Mouse (Mus musculus) forebrain, postnatal 0 days (tissue): ENCODE measurements around the gene Krt84. TPM values are rescaled to one million over a fixed set of nuclear protein-coding genes. Genes with fewer than 3 reads are reported as not detected.

Experiments used
- ATAC-seq: fragments of 200-750 bp; cut with Nextera tagmentation; 2 replicates; pipeline ENCODE4 v1.8.0; 2017; ENCODE audit warnings: mild to moderate bottlenecking, moderate library complexity
- DNase-seq: peaks from one replicate; pipeline ENCODE4 v3.0.0-alpha.2; 2015
- H3K27ac ChIP-seq: fragments of 300-500 bp; sonication (generic); 2 replicates; pipeline ENCODE4 v1.5.1; 2014; ENCODE audit warnings: low read depth, mild to moderate bottlenecking, antibody characterized with exemption, low read length, moderate library complexity, mixed read lengths
- H3K27me3 ChIP-seq: fragments of 300-500 bp; sonication (generic); 2 replicates; pipeline ENCODE4 v1.6.1; 2014; ENCODE audit warnings: mild to moderate bottlenecking, low read length, mixed read lengths; ENCODE audit not compliant: insufficient read depth
- H3K36me3 ChIP-seq: fragments of 300-500 bp; sonication (generic); 2 replicates; pipeline ENCODE4 v1.6.1; 2014; ENCODE audit warnings: mild to moderate bottlenecking, moderate library complexity; ENCODE audit not compliant: insufficient read depth
- H3K4me1 ChIP-seq: fragments of 300-500 bp; sonication (generic); 2 replicates; pipeline ENCODE4 v1.6.1; 2014; ENCODE audit warnings: antibody characterized with exemption; ENCODE audit not compliant: insufficient read depth
- H3K4me2 ChIP-seq: fragments of 300-500 bp; sonication (generic); 2 replicates; pipeline ENCODE4 v1.6.1; 2014; ENCODE audit warnings: low read depth, mild to moderate bottlenecking, moderate library complexity
- H3K4me3 ChIP-seq: fragments of 300-500 bp; sonication (generic); 2 replicates; pipeline ENCODE4 v1.5.1; 2014; ENCODE audit warnings: low read depth, low read length, mixed read lengths
- H3K9ac ChIP-seq: fragments of 300-500 bp; sonication (generic); 2 replicates; pipeline ENCODE4 v1.6.1; 2014; ENCODE audit warnings: mild to moderate bottlenecking
- H3K9me3 ChIP-seq: fragments of 300-500 bp; sonication (generic); 2 replicates; pipeline ENCODE4 v1.6.1; 2016; ENCODE audit warnings: low read length
- CTCF ChIP-seq: sonication (generic); IDR thresholded peaks from 2 replicates; pipeline ENCODE4 v1.5.1; 2016; ENCODE audit warnings: antibody characterized with exemption, control low read depth, low read depth
- WGBS: fragments of 180-500 bp; shearing (Covaris S2); extraction: QIAGEN DNeasy Blood & Tissue Kit; methylation state at CpG from one replicate; pipeline ENCODE4 v1.1.7; 2014; 5-methylcytosine and 5-hydroxymethylcytosine counted together
- microRNA-seq, 2 experiments: library from miRNA; unstranded; fragments of <30 nt; microRNA quantifications; one replicate each; pipeline ENCODE4; 2016
- polyA plus RNA-seq: library from polyadenylated mRNA; unstranded; fragments of >200 nt; fragmentation: Nextera tagmentation; extraction: Ambion mirVana; gene quantifications from 2 replicates; pipeline ENCODE4 v1.2.1, GENCODE M21; 2015
- total RNA-seq: library from RNA; depleted of rRNA; stranded (reverse); fragments of >200 nt; gene quantifications from 2 replicates; pipeline ENCODE4 v1.2.3, GENCODE M21; 2014; rRNA removed

Gene Krt84
- total and polyA plus RNA-seq, 2 experiments from 2014 or later, result not detected

GRCm38 (mm10) chr15:101484939-101485338, 47.7 kb downstream of the Krt84 start:
- WGBS, result 88% methylated on average over 1 of the region's 1 CpGs
- Histone ChIP-seq H3K9ac (no peak overlapping the region), H3K9me3 (no peaks in the 10 kb centered on the region), H3K36me3 (no peaks in the 10 kb centered on the region), H3K4me1 (no peaks in the 10 kb centered on the region), H3K4me2 (no peak overlapping the region), H3K27ac (no peak overlapping the region), H3K27me3 (no peaks in the 10 kb centered on the region), H3K4me3 (no peak overlapping the region)
- ATAC-seq, result no peak
- no peak for TF ChIP-seq CTCF
- no peak for DNase-seq

DNA sequence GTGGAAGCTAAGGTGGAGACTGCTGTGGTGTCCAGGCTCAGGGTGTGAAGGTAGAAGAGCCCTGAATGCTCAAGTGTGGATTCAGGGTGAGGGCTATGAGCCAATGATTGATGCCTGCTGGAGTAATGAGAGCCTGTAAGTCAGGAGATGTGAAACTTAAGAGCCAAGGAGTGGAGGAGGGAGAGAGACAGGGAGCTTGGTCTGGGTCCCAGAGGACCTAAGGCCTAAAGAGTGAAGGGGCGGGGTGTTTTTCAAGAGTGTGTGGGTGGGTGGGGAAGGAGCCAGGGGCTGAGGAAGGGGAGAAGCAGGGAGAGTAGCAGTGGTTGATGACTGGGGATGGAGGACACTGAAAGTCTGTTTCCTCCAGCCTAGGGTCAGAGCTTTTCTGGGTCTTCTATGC, 49.0 kb downstream of the Krt84 start:
- no peak for TF ChIP-seq CTCF
- Histone ChIP-seq H3K27ac (no peak overlapping the region), H3K9ac (no peak overlapping the region), H3K36me3 (no peaks in the 10 kb centered on the region), H3K4me1 (peaks cover 12% of the 10 kb centered on the region), H3K9me3 (no peaks in the 10 kb centered on the region), H3K4me2 (no peak overlapping the region), H3K27me3 (no peaks in the 10 kb centered on the region), H3K4me3 (no peak overlapping the region)
- ATAC-seq (no peak), DNase-seq (no peak)
- WGBS, result 86% methylated on average over 1 of the region's 1 CpGs

- TF ChIP-seq CTCF, result no peak
- Histone ChIP-seq H3K36me3 (no peaks in the 10 kb centered on the region), H3K9me3 (no peaks in the 10 kb centered on the region), H3K4me3 (no peak overlapping the region), H3K27me3 (no peaks in the 10 kb centered on the region), H3K4me1 (peaks cover 13% of the 10 kb centered on the region), H3K27ac (no peak overlapping the region), H3K9ac (no peak overlapping the region), H3K4me2 (no peak overlapping the region)
- ATAC-seq (no peak), DNase-seq (no peak)
- 43% methylated on average over 4 of the region's 4 CpGs for WGBS
Observed at GRCm38 (mm10) chr15:101482056-101482455, 50.6 kb downstream of the Krt84 start.

DNA sequence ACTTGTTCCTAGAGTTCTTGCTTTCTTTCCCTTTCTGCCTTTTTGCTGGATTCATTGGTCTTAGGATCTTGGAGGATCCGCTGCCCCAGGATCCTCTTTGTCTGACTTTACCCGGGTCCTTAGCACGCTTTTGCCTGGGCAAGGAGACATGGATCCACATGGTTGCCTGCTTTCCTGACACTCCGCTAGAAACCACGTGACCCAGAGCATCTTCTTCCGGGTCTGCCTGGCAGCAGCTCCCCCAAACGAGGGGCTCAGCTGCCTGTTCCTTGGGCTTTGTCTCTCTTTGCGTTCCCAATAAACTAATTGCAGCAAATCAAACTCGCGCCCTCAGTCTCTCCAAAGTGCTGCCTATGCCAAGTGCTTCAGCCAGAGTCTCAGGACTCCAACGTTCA, 53.0 kb downstream of the Krt84 start:
- Histone ChIP-seq H3K36me3 (no peaks in the 10 kb centered on the region), H3K4me2 (peak overlapping the region; percentile 62), H3K4me3 (peak overlapping the region; percentile 23), H3K4me1 (peaks cover 13% of the 10 kb centered on the region), H3K27ac (no peak overlapping the region), H3K27me3 (no peaks in the 10 kb centered on the region), H3K9me3 (no peaks in the 10 kb centered on the region), H3K9ac (peak overlapping the region; percentile 28; the same call in 1 of the 2 replicates)
- WGBS, result 25% methylated on average over 11 of the region's 11 CpGs
- DNase-seq (no peak), ATAC-seq (peak; percentile 81)
- no peak for TF ChIP-seq CTCF

DNA sequence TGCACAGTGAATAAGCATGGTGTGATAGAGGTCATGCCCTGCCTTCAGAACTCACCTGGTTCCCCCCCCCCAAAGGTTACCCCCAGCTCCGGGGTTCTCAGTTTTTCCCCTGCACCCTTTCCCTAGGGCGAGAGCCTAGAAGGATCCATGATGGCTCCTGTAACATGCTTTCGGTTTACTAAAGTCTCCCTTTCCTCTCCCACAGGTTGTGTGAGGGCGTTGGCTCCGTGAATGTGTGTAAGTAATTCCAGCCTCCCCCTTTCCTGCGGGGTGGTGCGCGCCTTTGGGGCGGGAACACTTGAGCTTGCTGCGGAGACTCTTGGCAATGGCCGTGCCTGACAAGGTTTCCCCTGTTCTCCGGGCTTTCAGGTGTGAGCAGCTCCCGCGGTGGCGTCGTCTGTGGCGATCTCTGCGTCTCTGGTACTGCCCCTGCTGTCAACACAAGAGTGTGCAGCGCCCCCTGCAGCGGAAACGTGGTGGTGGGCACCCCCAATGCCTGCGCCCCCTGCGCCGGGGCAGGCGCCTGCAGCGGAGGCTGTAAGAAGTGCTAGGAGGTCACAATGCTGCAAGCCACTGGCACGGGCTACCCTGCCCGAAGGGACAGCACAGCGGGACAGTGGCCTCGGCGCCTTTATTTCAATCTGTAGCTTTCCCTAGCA, 53.5 kb downstream of the Krt84 start:
- ATAC-seq, result peak; percentile 77
- peak overlapping the region; percentile 23 for H3K4me3 ChIP-seq
- no peaks in the 10 kb centered on the region for H3K9me3 ChIP-seq
- WGBS, result 9% methylated on average over 31 of the region's 31 CpGs
- no peak overlapping the region for H3K27ac ChIP-seq
- peak; percentile 76 for TF ChIP-seq CTCF
- peak overlapping the region; percentile 28; the same call in 1 of the 2 replicates for H3K9ac ChIP-seq
- H3K27me3 ChIP-seq, result no peaks in the 10 kb centered on the region
- peak overlapping the region; percentile 62 for H3K4me2 ChIP-seq
- H3K4me1 ChIP-seq, result peaks cover 13% of the 10 kb centered on the region
- no peaks in the 10 kb centered on the region for H3K36me3 ChIP-seq
- DNase-seq, result peak; percentile 55

Small RNA genes lying within 50 kb of the gene (microRNA-seq; reads per million reads assigned to microRNA genes)
- gene Gm44393, result 0 reads per million in 2 experiments
- gene Gm44460, result 0 reads per million in 2 experiments

Other genes with a start within 250 kb of the Krt84 start
- 56.3 and 60.0 TPM in 2 replicates for gene Atg101, start 248.5 kb downstream of the Krt84 start, total RNA-seq
- 81.3 and 94.4 TPM in 2 replicates for gene Atg101, start 248.5 kb downstream of the Krt84 start, polyA plus RNA-seq
- 0.54 and 1.00 TPM in 2 replicates for gene 6030408B16Rik, start 239.6 kb downstream of the Krt84 start, total RNA-seq
- 0.30 and 0.77 TPM in 2 replicates for gene 6030408B16Rik, start 239.6 kb downstream of the Krt84 start, polyA plus RNA-seq
- gene Krt80, start 162.7 kb downstream of the Krt84 start, total RNA-seq, result 0.29 TPM in 1 of 2 replicates, not detected in the other
- 0.16 and 0.23 TPM in 2 replicates for gene Krt80, start 162.7 kb downstream of the Krt84 start, polyA plus RNA-seq
- 0.29 and 0.31 TPM in 2 replicates for gene Krt7, start 121.8 kb downstream of the Krt84 start, total RNA-seq
- gene Krt7, start 121.8 kb downstream of the Krt84 start, polyA plus RNA-seq, result 0.24 and 0.47 TPM in 2 replicates
- 0.15 and 0.52 TPM in 2 replicates for gene Krt87, start 94.0 kb downstream of the Krt84 start, total RNA-seq
- 0.36 and 0.38 TPM in 2 replicates for gene Krt87, start 94.0 kb downstream of the Krt84 start, polyA plus RNA-seq
- gene Krt88, start 85.1 kb downstream of the Krt84 start, total RNA-seq, result not detected in 2 replicates
- not detected in 2 replicates for gene Krt88, start 85.1 kb downstream of the Krt84 start, polyA plus RNA-seq
- not detected in 2 replicates for gene Krt81, start 69.1 kb downstream of the Krt84 start, total RNA-seq
- not detected in 2 replicates for gene Krt81, start 69.1 kb downstream of the Krt84 start, polyA plus RNA-seq
- 0.14 TPM in 1 of 2 replicates, not detected in the other for gene Krt86, start 59.3 kb downstream of the Krt84 start, total RNA-seq
- gene Krt86, start 59.3 kb downstream of the Krt84 start, polyA plus RNA-seq, result 0.11 and 0.19 TPM in 2 replicates
- gene Krt83, start 41.3 kb downstream of the Krt84 start, total RNA-seq, result not detected in 2 replicates
- gene Krt83, start 41.3 kb downstream of the Krt84 start, polyA plus RNA-seq, result not detected in 2 replicates
- gene Gm49425, start 15.6 kb downstream of the Krt84 start, total RNA-seq, result not detected in 2 replicates
- not detected in 2 replicates for gene Gm49425, start 15.6 kb downstream of the Krt84 start, polyA plus RNA-seq
- not detected in 2 replicates for gene Krt82, start 17.8 kb upstream of the Krt84 start, total RNA-seq
- gene Krt82, start 17.8 kb upstream of the Krt84 start, polyA plus RNA-seq, result not detected in 2 replicates
- gene Krt90, start 30.1 kb upstream of the Krt84 start, total RNA-seq, result 0.29 TPM in 1 of 2 replicates, not detected in the other
- 0.10 and 0.29 TPM in 2 replicates for gene Krt90, start 30.1 kb upstream of the Krt84 start, polyA plus RNA-seq
- 0.10 and 0.15 TPM in 2 replicates for gene Krt75, start 41.1 kb upstream of the Krt84 start, total RNA-seq
- 0.05 and 0.19 TPM in 2 replicates for gene Krt75, start 41.1 kb upstream of the Krt84 start, polyA plus RNA-seq
- gene Gm5414, start 95.4 kb upstream of the Krt84 start, total RNA-seq, result not detected in 2 replicates
- not detected in 2 replicates for gene Gm5414, start 95.4 kb upstream of the Krt84 start, polyA plus RNA-seq
- gene Gm5478, start 114.6 kb upstream of the Krt84 start, total RNA-seq, result not detected in 2 replicates
- not detected in 2 replicates for gene Gm5478, start 114.6 kb upstream of the Krt84 start, polyA plus RNA-seq
- not detected in 2 replicates for gene Krt6b, start 147.5 kb upstream of the Krt84 start, total RNA-seq
- not detected in 2 replicates for gene Krt6b, start 147.5 kb upstream of the Krt84 start, polyA plus RNA-seq
- not detected in 2 replicates for gene Krt6a, start 161.5 kb upstream of the Krt84 start, total RNA-seq
- gene Krt6a, start 161.5 kb upstream of the Krt84 start, polyA plus RNA-seq, result not detected in 2 replicates
- not detected in 2 replicates for gene Krt5, start 180.1 kb upstream of the Krt84 start, total RNA-seq
- gene Krt5, start 180.1 kb upstream of the Krt84 start, polyA plus RNA-seq, result not detected in 2 replicates
- gene Krt71, start 210.3 kb upstream of the Krt84 start, total RNA-seq, result 0.08 and 0.43 TPM in 2 replicates
- gene Krt71, start 210.3 kb upstream of the Krt84 start, polyA plus RNA-seq, result not detected in 2 replicates